Mouse (Mus musculus): ENCODE data around the gene Plcb4. TPM values are rescaled to one million over a fixed set of nuclear protein-coding genes. Genes with fewer than 3 reads are reported as not detected.
A peak's percentile ranks its signal among the peaks of the same experiment; 100 is the strongest.

The Plcb4 gene
- polyA plus RNA-seq, 1 experiment from 2014 or later = 15.9 TPM

- no peak for DNase-seq (ENCODE audit: extremely low spot score, low spot score)
- no peak overlapping the region for H3K4me3 ChIP-seq
- H3K36me3 ChIP-seq (replicated peaks) = no peaks in the 10 kb centered on the region
- H3K9me3 ChIP-seq = no peaks in the 10 kb centered on the region
- no peak overlapping the region for H3K27ac ChIP-seq
- no peaks in the 10 kb centered on the region for H3K27me3 ChIP-seq (ENCODE audit: poor library complexity, severe bottlenecking)
- WGBS = 79% methylated on average over 6 of the region's 6 CpGs
- H3K4me1 ChIP-seq = peaks cover 17% of the 10 kb centered on the region
These were observed 100.8 kb downstream of the Plcb4 start for GRCm38 (mm10) chr2:135759499-135760095.

GRCm38 (mm10) chr2:135761226-135761802, 102.5 kb downstream of the Plcb4 start:
- H3K4me1 ChIP-seq = peaks cover 22% of the 10 kb centered on the region
- H3K27me3 ChIP-seq (ENCODE audit: poor library complexity, severe bottlenecking) = no peaks in the 10 kb centered on the region
- WGBS = 90% methylated on average over 8 of the region's 8 CpGs

GRCm38 (mm10) chr2:135764706-135765105, 105.9 kb downstream of the Plcb4 start:
- no peaks in the 10 kb centered on the region for H3K9me3 ChIP-seq
- H3K4me1 ChIP-seq = peaks cover 37% of the 10 kb centered on the region
- no peaks in the 10 kb centered on the region for H3K27me3 ChIP-seq (ENCODE audit: poor library complexity, severe bottlenecking)
- no peak overlapping the region for H3K4me3 ChIP-seq
- H3K27ac ChIP-seq = 0 out of 2 replicates have a peak overlapping the region, but pooled peaks have one; percentile 30
- H3K36me3 ChIP-seq (replicated peaks) = no peaks in the 10 kb centered on the region
- no peak for DNase-seq (ENCODE audit: extremely low spot score, low spot score)
- WGBS = 59% methylated on average over 8 of the region's 8 CpGs

More at GRCm38 (mm10) chr2:135761226-135761802, 102.5 kb downstream of the Plcb4 start:
- no peaks in the 10 kb centered on the region for H3K9me3 ChIP-seq
- no peak overlapping the region for H3K27ac ChIP-seq
- no peak for DNase-seq (ENCODE audit: extremely low spot score, low spot score)
- no peak overlapping the region for H3K4me3 ChIP-seq
- no peaks in the 10 kb centered on the region for H3K36me3 ChIP-seq (replicated peaks)

GRCm38 (mm10) chr2:135766471-135767063, 107.8 kb downstream of the Plcb4 start:
- no peak overlapping the region for H3K4me3 ChIP-seq
- no peaks in the 10 kb centered on the region for H3K27me3 ChIP-seq (ENCODE audit: poor library complexity, severe bottlenecking)
- peaks cover 29% of the 10 kb centered on the region for H3K4me1 ChIP-seq
- H3K36me3 ChIP-seq (replicated peaks) = no peaks in the 10 kb centered on the region
- 87% methylated on average over 6 of the region's 6 CpGs for WGBS
- no peaks in the 10 kb centered on the region for H3K9me3 ChIP-seq
- DNase-seq (ENCODE audit: extremely low spot score, low spot score) = no peak
- H3K27ac ChIP-seq = no peak overlapping the region; the same call in 1 of the 2 replicates

GRCm38 (mm10) chr2:135767535-135767934, 108.7 kb downstream of the Plcb4 start:
- 86% methylated on average over 5 of the region's 5 CpGs for WGBS
- H3K4me1 ChIP-seq = peaks cover 29% of the 10 kb centered on the region
- no peak for DNase-seq (ENCODE audit: extremely low spot score, low spot score)

GRCm38 (mm10) chr2:135769701-135770100, 110.9 kb downstream of the Plcb4 start:
- Histone ChIP-seq H3K27ac (no peak overlapping the region), H3K4me3 (no peak overlapping the region), H3K36me3 (replicated peaks) (no peaks in the 10 kb centered on the region), H3K4me1 (peaks cover 36% of the 10 kb centered on the region), H3K9me3 (no peaks in the 10 kb centered on the region), H3K27me3 (ENCODE audit: poor library complexity, severe bottlenecking) (no peaks in the 10 kb centered on the region)
- 95% methylated on average over 8 of the region's 8 CpGs for WGBS
- no peak for DNase-seq (ENCODE audit: extremely low spot score, low spot score)

More at GRCm38 (mm10) chr2:135767535-135767934, 108.7 kb downstream of the Plcb4 start:
- Histone ChIP-seq H3K36me3 (replicated peaks) (no peaks in the 10 kb centered on the region), H3K27ac (no peak overlapping the region), H3K4me3 (no peak overlapping the region), H3K9me3 (no peaks in the 10 kb centered on the region), H3K27me3 (ENCODE audit: poor library complexity, severe bottlenecking) (no peaks in the 10 kb centered on the region)

GRCm38 (mm10) chr2:135770226-135770625, 111.4 kb downstream of the Plcb4 start:
- WGBS = 88% methylated on average over 9 of the region's 9 CpGs

GRCm38 (mm10) chr2:135773194-135773972, 114.6 kb downstream of the Plcb4 start:
- H3K9me3 ChIP-seq = no peaks in the 10 kb centered on the region
- no peaks in the 10 kb centered on the region for H3K27me3 ChIP-seq (ENCODE audit: poor library complexity, severe bottlenecking)
- WGBS = 74% methylated on average over 10 of the region's 10 CpGs
- no peaks in the 10 kb centered on the region for H3K36me3 ChIP-seq (replicated peaks)
- DNase-seq (ENCODE audit: extremely low spot score, low spot score) = no peak
- no peak overlapping the region for H3K4me3 ChIP-seq
- peaks cover 14% of the 10 kb centered on the region for H3K4me1 ChIP-seq
- no peak overlapping the region for H3K27ac ChIP-seq

More at GRCm38 (mm10) chr2:135770226-135770625, 111.4 kb downstream of the Plcb4 start:
- no peaks in the 10 kb centered on the region for H3K27me3 ChIP-seq (ENCODE audit: poor library complexity, severe bottlenecking)
- H3K4me3 ChIP-seq = no peak overlapping the region
- no peaks in the 10 kb centered on the region for H3K9me3 ChIP-seq
- H3K4me1 ChIP-seq = peaks cover 33% of the 10 kb centered on the region
- H3K36me3 ChIP-seq (replicated peaks) = no peaks in the 10 kb centered on the region
- no peak for DNase-seq (ENCODE audit: extremely low spot score, low spot score)
- H3K27ac ChIP-seq = no peak overlapping the region

- Histone ChIP-seq H3K4me1 (peaks cover 14% of the 10 kb centered on the region), H3K9me3 (no peaks in the 10 kb centered on the region), H3K27ac (no peak overlapping the region), H3K4me3 (no peak overlapping the region), H3K36me3 (replicated peaks) (no peaks in the 10 kb centered on the region), H3K27me3 (ENCODE audit: poor library complexity, severe bottlenecking) (no peaks in the 10 kb centered on the region)
- 81% methylated on average over 4 of the region's 4 CpGs for WGBS
- no peak for DNase-seq (ENCODE audit: extremely low spot score, low spot score)
These were observed 116.2 kb downstream of the Plcb4 start for GRCm38 (mm10) chr2:135775026-135775425.

GRCm38 (mm10) chr2:135776131-135776775, 117.4 kb downstream of the Plcb4 start:
- Histone ChIP-seq H3K27me3 (ENCODE audit: poor library complexity, severe bottlenecking) (no peaks in the 10 kb centered on the region), H3K27ac (no peak overlapping the region), H3K9me3 (no peaks in the 10 kb centered on the region), H3K4me3 (no peak overlapping the region), H3K4me1 (peaks cover 14% of the 10 kb centered on the region), H3K36me3 (replicated peaks) (no peaks in the 10 kb centered on the region)
- 94% methylated on average over 4 of the region's 4 CpGs for WGBS
- no peak for DNase-seq (ENCODE audit: extremely low spot score, low spot score)

- Histone ChIP-seq H3K36me3 (replicated peaks) (no peaks in the 10 kb centered on the region), H3K27me3 (ENCODE audit: poor library complexity, severe bottlenecking) (no peaks in the 10 kb centered on the region), H3K9me3 (no peaks in the 10 kb centered on the region), H3K27ac (no peak overlapping the region), H3K4me3 (no peak overlapping the region), H3K4me1 (no peaks in the 10 kb centered on the region)
- 82% methylated on average over 6 of the region's 6 CpGs for WGBS
- no peak for DNase-seq (ENCODE audit: extremely low spot score, low spot score)
These were observed 122.6 kb downstream of the Plcb4 start for GRCm38 (mm10) chr2:135781391-135781790.

GRCm38 (mm10) chr2:135787415-135787814, 128.6 kb downstream of the Plcb4 start:
- peaks cover 4% of the 10 kb centered on the region for H3K4me1 ChIP-seq
- no peaks in the 10 kb centered on the region for H3K27me3 ChIP-seq (ENCODE audit: poor library complexity, severe bottlenecking)
- H3K4me3 ChIP-seq = no peak overlapping the region
- 88% methylated on average over 6 of the region's 6 CpGs for WGBS
- peaks cover 5% of the 10 kb centered on the region; the same call in 1 of the 2 replicates for H3K9me3 ChIP-seq
- no peak overlapping the region for H3K27ac ChIP-seq
- peaks cover 8% of the 10 kb centered on the region for H3K36me3 ChIP-seq (replicated peaks)
- no peak for DNase-seq (ENCODE audit: extremely low spot score, low spot score)
